Mouse (Mus musculus) heart, adult 2 months (tissue): ENCODE results near the gene Krt2.

ENCODE experiments used
- CTCF ChIP-seq: fragments of 200-600 bp; IDR thresholded peaks from 2 replicates; pipeline ENCODE4 v1.8.1; 2022; ENCODE audit warnings: antibody characterized with exemption, mild to moderate bottlenecking, moderate library complexity
- EP300 ChIP-seq: fragments of 200-500 bp; IDR thresholded peaks from 2 replicates; pipeline ENCODE4 v1.6.1; 2011; ENCODE audit warnings: low read depth, low read length, control low read depth; ENCODE audit not compliant: insufficient read depth
- POLR2A ChIP-seq: fragments of 200-500 bp; IDR thresholded peaks from 2 replicates; pipeline ENCODE4 v1.6.1; 2011; ENCODE audit warnings: mild to moderate bottlenecking, low read depth, low read length, control low read depth; ENCODE audit not compliant: insufficient read depth

DNA sequence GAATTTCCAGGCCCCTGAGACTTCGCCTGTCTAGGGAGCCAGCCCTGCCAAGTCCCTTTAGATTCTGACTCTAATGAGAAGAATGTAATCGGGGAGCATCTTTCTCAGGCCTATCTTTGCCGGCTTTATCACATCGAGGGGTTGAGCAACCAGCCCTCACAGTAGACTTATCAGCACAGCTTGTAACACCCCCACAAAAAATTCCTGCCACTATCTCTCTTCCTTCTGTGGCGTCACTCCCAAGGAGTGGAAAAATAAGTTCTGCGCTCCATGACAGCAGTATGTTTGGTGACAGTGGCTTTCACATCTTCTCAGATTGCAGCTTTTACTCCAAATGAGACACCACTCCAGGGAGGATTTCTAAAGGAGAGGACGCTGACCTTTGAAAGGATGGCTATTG lies 48.8 kb upstream of the Krt2 start:
- no peak for TF ChIP-seq POLR2A
- TF ChIP-seq CTCF, result no peak
- TF ChIP-seq EP300, result no peak
